Comparison of ENCODE assay signal across 17 mouse cellular contexts in the genomic region with DNA sequence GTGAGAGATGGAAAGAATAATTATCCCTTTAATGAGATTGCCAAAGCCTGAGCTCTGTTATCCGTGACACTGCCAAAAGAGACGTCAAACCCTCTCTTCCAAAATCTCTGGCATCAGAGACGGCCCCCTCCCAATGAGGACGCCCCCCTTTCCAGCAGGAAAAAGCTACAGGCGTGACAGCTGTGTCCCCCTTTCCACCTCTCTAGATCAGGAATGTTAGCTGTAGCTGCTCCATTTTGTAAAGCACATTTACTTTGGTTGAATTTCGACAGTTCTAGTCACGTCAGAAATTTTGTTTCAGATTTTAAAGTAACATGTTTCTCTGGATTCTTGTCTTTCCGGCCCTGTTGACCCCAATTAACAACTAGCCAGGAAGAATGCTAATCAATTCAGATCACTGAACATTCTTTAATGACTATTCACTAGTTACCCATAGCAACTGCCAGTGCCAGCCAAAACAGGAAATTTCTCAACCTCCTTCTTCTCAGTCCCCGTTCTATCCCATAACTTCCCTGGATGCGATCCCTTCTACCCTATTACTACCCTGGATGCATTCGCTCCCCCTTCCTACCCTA.
DNase-seq lines count a peak whose midpoint lies in the region; ATAC-seq and TF ChIP-seq lines count a peak whose summit lies in the region.
"Had no signal": no experiment of that assay in that cellular context is flagged by ENCODE, and none has a peak within 500 bp of the region (broad histone marks: within the 10 kb centered on the region; RNA-seq: fewer than 3 reads in every experiment).

No protein-coding gene starts in this region.

- H3K4me3 ChIP-seq in cerebellum, adult 2 months (replicated peaks; ENCODE audit: insufficient read depth, low read depth, low read length), result no peak overlapping the region
- no peak overlapping the region for H3K4me3 ChIP-seq in midbrain, embryonic 12.5 days
- H3K4me3 ChIP-seq in midbrain, embryonic 10.5 days, result no peak overlapping the region
- no peak overlapping the region for H3K4me3 ChIP-seq in midbrain, embryonic 14.5 days (replicated peaks; ENCODE audit: low read depth, low read length)
- no peak overlapping the region for H3K4me3 ChIP-seq in liver, embryonic 12.5 days
- H3K4me3 ChIP-seq: heart, embryonic 13.5 days; limb, embryonic 10.5 days had no signal

- no peak overlapping the region for H3K27ac ChIP-seq in cerebellum, adult 2 months (ENCODE audit: insufficient read depth, low read length)
- no peak overlapping the region for H3K27ac ChIP-seq in midbrain, embryonic 12.5 days (replicated peaks)
- no peak overlapping the region for H3K27ac ChIP-seq in midbrain, embryonic 10.5 days (replicated peaks)
- H3K27ac ChIP-seq in midbrain, embryonic 14.5 days (replicated peaks; ENCODE audit: low read depth, low read length), result no peak overlapping the region
- no peak overlapping the region for H3K27ac ChIP-seq in liver, embryonic 12.5 days
- H3K27ac ChIP-seq: heart, embryonic 13.5 days; limb, embryonic 10.5 days; liver, embryonic 14.5 days had no signal

- peak; percentile 16 to 20 for DNase-seq in cerebellum, postnatal 10 days
- no peak for DNase-seq in cerebellum, adult 2 months
- no peak for DNase-seq in midbrain, embryonic 10.5 days (ENCODE audit: low spot score)
- peak; percentile 37 for DNase-seq in midbrain, embryonic 14.5 days
- DNase-seq in cerebellum, postnatal 25 days, result no peak
- DNase-seq in thymus, postnatal 25 days, result no peak
- DNase-seq: adrenal gland, postnatal 25 days; cerebellum, adult 9-11 months; kidney, adult 2 months; kidney, postnatal 25 days had no signal

- no peak overlapping the region for H3K9ac ChIP-seq in midbrain, embryonic 12.5 days (replicated peaks)
- no peak overlapping the region for H3K9ac ChIP-seq in midbrain, embryonic 14.5 days (replicated peaks; ENCODE audit: low read length)
- no peak overlapping the region for H3K9ac ChIP-seq in liver, embryonic 12.5 days
- H3K9ac ChIP-seq: heart, embryonic 13.5 days; liver, embryonic 14.5 days had no signal

- H3K9me3 ChIP-seq in midbrain, embryonic 12.5 days, result no peaks in the 10 kb centered on the region
- H3K9me3 ChIP-seq in midbrain, embryonic 10.5 days (replicated peaks), result no peaks in the 10 kb centered on the region
- no peaks in the 10 kb centered on the region for H3K9me3 ChIP-seq in midbrain, embryonic 14.5 days (ENCODE audit: control insufficient read depth, low read length)
- no peaks in the 10 kb centered on the region for H3K9me3 ChIP-seq in liver, embryonic 12.5 days (replicated peaks)
- H3K9me3 ChIP-seq: heart, embryonic 13.5 days; limb, embryonic 10.5 days had no signal

- no peaks in the 10 kb centered on the region for H3K4me1 ChIP-seq in cerebellum, adult 2 months (ENCODE audit: control insufficient read depth, insufficient read depth, low read length)
- H3K4me1 ChIP-seq in midbrain, embryonic 12.5 days, result peaks cover 17% of the 10 kb centered on the region
- H3K4me1 ChIP-seq in midbrain, embryonic 10.5 days, result peaks cover 15% of the 10 kb centered on the region
- 0 out of 2 replicates have a peak, but pooled peaks cover 4% of the 10 kb centered on the region for H3K4me1 ChIP-seq in midbrain, embryonic 14.5 days (ENCODE audit: control insufficient read depth, insufficient read depth, low read length)
- H3K4me1 ChIP-seq in liver, embryonic 12.5 days, result no peaks in the 10 kb centered on the region
- H3K4me1 ChIP-seq: heart, embryonic 13.5 days had no signal

- no peak for TF ChIP-seq CTCF in cerebellum, adult 2 months (IDR thresholded peaks at IDR 0.05; ENCODE audit: borderline replicate concordance, insufficient read depth, low read depth, low read length)

- no peak overlapping the region for H3K4me2 ChIP-seq in midbrain, embryonic 12.5 days (replicated peaks)
- no peak overlapping the region for H3K4me2 ChIP-seq in midbrain, embryonic 14.5 days (ENCODE audit: low read length)
- H3K4me2 ChIP-seq in liver, embryonic 12.5 days, result no peak overlapping the region
- H3K4me2 ChIP-seq: heart, embryonic 13.5 days had no signal

- no peaks in the 10 kb centered on the region for H3K27me3 ChIP-seq in cerebellum, adult 2 months (ENCODE audit: control insufficient read depth, insufficient read depth, low read length)
- H3K27me3 ChIP-seq in midbrain, embryonic 12.5 days, result no peaks in the 10 kb centered on the region; the same call in 1 of the 2 replicates
- no peaks in the 10 kb centered on the region for H3K27me3 ChIP-seq in midbrain, embryonic 10.5 days (ENCODE audit: low read depth, poor library complexity, severe bottlenecking)
- H3K27me3 ChIP-seq in midbrain, embryonic 14.5 days (ENCODE audit: control insufficient read depth, insufficient read depth, low read length), result no peaks in the 10 kb centered on the region
- no peaks in the 10 kb centered on the region for H3K27me3 ChIP-seq in liver, embryonic 12.5 days (replicated peaks)
- H3K27me3 ChIP-seq: CH12.LX; heart, embryonic 13.5 days had no signal

- TF ChIP-seq POLR2A in cerebellum, adult 2 months (IDR thresholded peaks at IDR 0.05; ENCODE audit: borderline replicate concordance, insufficient read depth, low read length), result no peak

- no peaks in the 10 kb centered on the region for H3K36me3 ChIP-seq in midbrain, embryonic 12.5 days
- no peaks in the 10 kb centered on the region for H3K36me3 ChIP-seq in midbrain, embryonic 10.5 days
- no peaks in the 10 kb centered on the region for H3K36me3 ChIP-seq in midbrain, embryonic 14.5 days (ENCODE audit: control insufficient read depth, insufficient read depth, low read length)
- no peaks in the 10 kb centered on the region for H3K36me3 ChIP-seq in liver, embryonic 12.5 days
- H3K36me3 ChIP-seq: heart, embryonic 13.5 days; limb, embryonic 10.5 days had no signal

- WGBS in cerebellum, adult 2 months, result 8% methylated on average over 11 of the region's 11 CpGs
- 36% methylated on average over 11 of the region's 11 CpGs for WGBS in midbrain, embryonic 12.5 days
- 42% methylated on average over 11 of the region's 11 CpGs for WGBS in midbrain, embryonic 10.5 days
- 25% methylated on average over 11 of the region's 11 CpGs for WGBS in midbrain, embryonic 14.5 days
- WGBS in liver, embryonic 12.5 days (ENCODE audit: insufficient replicate concordance), result 46% methylated on average over 11 of the region's 11 CpGs

- ATAC-seq in midbrain, embryonic 12.5 days (ENCODE audit: low FRiP score, low read depth), result peak; percentile 23; the same call in 1 of the 2 replicates
- ATAC-seq in midbrain, embryonic 14.5 days (ENCODE audit: low FRiP score, low TSS enrichment), result no peak
- no peak for ATAC-seq in liver, embryonic 12.5 days
- ATAC-seq: lung, postnatal 0 days had no signal

Comparison
In these comparisons a context has a peak if more than half of its experiments do, and no peak if none do; other contexts are left out.
1. DNase-seq: peak in cerebellum, postnatal 10 days (2 of 2) and midbrain, embryonic 14.5 days (single experiment); none in cerebellum, adult 2 months (0 of 2), midbrain, embryonic 10.5 days (single experiment), cerebellum, postnatal 25 days (0 of 2) and thymus, postnatal 25 days (single experiment).